Mouse (Mus musculus) 416B (cell line): ENCODE data around the gene Inpp5a.
A peak's percentile ranks its signal among the peaks of the same experiment; 100 is the strongest.

Source experiments
- DNase-seq: peaks from one replicate; pipeline ENCODE4 v3.0.0; 2011; ENCODE audit warnings: low read depth

The Inpp5a gene

DNA sequence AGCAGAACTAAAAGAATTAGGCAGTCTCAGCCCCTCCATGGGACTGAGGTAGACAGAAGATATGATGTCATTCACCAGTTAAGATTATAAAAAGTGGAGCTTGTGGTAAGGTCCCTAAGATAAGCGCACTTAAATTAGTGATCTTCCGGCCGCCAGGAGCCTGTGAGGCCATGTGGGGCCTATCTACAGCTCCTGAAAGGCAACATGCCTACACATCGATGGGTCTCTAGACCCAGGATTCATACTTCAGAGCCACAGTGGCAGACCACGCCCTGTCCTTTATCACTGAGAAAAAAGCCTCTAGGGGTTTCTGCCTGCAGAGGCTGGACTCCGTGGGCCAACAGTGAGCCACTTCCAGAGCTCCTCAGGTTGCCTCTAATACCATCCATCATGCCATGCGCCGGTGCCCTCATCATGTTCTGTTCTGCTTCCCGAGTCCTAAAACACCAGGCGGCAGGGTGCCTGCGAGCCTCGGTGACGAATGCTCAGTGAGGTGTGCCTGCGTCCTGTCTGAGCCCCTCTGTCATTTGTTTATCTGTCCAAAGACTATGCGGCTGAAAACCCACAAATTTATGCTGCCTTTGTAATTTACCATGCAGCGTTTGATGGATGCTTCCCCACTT, 187.3 kb downstream of the Inpp5a start:
- DNase-seq, result no peak

DNA sequence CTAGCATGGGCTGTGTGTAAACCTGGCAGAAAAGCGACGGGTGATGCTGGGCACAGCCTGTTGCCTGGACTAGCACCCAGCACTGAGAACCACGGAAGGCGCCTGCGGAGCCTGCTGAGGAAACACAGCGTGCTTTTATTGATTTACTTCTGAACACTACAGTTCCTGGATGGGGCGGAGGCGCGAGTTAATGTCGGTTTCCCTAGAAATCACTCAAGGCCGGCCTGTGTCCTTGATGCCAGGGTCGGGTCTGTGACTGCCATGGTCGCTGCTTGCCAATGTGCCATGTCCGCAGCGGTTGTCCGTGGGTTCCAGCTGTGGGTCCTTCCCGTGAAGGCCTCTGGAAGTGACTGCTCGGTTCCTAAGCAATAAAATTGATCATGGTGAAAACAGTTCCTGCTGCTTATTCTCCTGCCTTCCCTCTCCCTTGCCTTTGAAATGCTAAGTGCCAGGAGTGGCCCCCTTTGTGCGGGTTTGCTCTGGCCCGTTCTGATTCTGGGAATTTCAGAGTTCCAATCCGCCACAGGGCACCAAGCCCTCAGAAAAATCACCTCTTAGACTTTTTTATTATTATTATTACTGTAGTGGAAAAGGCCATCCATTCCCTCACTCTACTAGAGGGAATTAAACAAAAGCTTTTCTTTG, 190.5 kb downstream of the Inpp5a start:
- no peak for DNase-seq

DNA sequence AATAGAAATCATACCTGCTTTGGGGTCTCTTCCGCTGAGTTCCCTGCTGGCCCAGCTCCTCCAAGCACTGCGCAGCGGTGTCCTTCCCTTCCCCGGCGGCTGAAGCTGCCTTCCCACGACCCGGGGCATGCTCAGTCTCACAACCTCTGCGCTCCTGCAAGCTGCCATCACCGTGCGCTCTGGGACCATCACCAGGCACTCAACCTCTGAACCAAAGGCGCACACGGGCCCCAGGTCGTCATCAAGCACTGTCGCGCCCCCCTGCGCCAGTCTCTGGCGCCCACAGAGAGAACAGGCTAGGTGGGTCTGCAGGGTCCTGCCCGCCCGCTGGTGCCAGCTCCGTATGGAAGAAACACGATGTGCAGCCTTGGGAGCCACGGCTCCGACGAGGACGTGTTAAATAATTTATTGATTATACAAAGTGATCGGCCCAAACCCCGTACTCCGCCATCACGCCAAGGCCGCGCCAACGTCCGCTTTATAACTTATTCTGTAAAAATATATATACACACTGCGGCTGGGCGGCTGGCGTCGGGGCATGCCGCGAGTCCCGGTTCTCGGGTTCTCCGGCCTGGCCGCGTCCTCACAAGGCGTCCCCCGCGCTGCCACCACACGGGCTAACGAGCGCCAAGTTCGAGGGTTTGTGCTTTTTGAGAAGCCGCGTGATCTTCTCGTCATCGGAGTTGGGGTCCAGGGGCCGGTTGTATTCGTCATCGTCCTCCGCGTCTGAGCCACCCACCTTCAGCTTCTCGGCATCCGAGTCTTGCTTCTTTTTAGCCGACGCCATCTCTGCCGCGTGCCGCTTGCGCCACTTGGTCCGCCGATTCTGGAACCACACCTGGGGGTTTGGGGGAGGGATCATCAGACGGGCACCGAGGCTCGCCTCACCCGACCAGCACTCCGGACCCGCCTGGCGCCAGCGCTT, 192.2 kb downstream of the Inpp5a start:
- DNase-seq, result no peak

DNA sequence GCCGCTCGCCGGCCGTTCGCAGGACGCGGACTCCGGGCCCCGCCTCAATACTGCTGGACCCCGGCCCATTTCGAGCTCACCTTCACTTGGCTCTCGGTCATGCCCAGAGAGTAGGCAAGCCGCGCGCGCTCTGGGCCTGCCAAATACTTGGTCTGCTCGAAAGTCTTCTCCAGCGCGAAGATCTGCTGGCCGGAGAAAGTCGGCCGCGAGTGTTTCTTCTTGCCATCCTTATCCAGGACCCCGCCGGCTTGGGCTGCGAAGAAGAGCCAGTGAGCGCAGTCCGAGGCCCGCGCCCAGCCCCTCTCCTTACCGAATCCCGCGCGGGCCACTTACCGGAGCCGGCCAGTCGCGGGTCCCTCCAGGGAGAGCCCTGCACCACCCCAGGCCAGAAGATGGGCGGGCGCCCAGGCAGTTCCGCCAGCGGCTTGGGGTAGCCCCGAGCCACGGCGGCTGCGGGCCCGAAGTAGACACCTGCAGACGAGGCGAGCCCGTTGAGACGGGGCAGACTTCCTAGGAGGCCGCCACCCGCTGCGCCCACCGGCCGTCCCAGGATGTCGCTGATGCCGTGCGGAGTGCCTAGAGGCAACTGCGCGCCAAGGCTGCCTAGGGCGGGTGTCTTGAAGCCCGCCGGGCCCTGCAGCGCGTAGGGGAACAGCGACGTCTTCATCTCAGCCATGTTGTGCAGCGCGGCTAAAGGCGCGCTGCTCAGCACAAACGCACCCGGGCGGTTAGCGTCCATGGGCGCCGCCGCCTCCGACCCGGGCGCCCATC, 193.1 kb downstream of the Inpp5a start:
- no peak for DNase-seq

DNA sequence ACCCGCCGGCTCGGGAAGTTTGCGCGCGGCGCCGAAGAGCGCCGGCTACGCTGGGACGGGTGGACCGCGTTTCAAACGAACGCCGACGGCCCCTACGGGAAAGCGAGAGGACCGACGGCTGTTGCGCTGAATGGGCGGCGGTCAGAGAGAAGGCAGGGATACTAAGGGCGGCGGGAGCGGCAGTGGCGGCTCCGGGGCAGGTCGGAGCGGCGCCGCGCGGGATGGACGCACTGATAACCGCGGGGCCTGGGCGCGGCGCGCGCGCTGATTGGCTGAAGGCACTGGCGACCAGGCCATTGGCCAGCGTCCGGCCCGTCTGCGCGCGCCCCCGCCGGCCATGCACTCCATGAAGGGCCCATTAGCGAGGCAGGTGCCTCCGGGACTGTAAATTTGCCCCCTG, 193.7 kb downstream of the Inpp5a start, which contains the start of gene Nkx6-2:
Nkx6-2 (minus strand) TSS at position 203 of the 400 bp plus-strand sequence.
- no peak for DNase-seq

DNA sequence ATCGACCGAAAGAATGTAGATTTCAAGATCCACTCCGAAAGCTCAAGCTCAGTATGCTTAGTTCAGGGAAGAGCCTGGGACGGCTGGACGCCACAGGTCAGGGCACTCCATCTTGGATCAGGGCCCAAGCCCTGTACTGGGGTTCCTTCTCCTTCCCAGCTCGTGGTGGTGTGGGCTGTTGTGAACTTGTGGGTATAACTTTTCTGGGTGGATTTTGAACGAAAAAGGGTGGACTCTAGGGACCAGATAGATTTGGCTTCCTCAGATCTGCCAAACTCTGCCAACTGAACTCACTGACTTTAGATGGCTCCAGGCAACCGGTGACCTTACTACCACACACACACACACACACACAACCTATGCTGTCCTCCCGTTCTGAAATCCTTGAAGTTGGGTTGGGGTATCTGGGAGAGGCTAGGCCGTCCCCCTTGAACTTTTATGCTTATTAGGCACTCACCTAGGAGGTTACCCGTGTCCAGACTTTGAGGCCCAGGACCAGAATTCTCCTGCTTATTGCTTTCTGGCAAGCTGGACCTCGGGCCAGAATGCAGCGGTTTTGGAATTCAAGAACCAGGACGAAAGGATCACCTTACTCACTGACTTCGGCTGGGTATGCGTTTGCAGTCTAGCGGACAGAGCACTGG, 194.3 kb downstream of the Inpp5a start:
- DNase-seq, result no peak

DNA sequence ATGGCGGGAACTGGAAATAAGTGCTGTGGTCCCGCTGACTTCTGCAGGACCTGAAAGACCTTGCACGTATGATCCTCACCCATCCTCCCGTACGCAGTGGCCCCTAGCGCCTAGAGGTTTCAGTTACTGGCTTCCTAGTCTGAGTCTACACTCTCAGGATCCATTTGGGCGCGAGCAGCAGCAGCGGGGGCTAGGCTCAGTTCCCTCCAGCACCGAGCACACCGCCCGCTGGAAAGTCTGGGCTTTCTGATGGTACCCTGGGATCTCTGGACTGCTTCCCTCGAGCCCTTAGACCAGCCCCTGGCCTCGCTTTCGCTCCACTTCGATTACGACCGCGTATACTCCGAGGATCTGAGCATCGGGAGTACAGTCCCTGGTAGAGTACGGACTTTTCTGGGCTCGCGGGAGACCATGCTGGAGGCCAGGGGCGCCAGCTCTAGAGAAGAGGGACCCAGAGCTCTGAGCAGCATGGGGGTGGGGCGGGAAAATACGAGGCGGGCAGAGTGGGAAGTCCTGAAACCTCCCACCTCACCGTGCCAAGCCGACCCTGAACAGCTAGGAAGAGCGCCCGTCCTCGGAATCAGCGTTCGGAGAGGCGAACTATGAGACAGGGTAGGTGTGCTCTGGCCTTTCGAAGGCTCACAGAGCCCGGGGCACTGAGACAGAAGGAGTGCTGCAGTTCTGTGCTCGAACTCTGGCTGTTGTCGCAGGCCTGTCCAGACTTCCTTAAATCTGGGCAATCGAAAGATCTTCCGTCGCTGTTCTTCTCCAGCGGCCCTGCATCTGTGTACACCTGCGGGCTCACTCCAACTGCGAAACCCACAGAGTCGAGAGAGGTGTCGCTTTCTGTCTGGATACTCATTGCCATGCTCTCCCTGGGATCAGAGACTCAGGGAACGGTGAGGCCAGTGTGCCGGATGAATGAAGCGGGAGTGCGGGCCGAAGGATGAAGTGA, 195.6 kb downstream of the Inpp5a start:
- no peak for DNase-seq

DNA sequence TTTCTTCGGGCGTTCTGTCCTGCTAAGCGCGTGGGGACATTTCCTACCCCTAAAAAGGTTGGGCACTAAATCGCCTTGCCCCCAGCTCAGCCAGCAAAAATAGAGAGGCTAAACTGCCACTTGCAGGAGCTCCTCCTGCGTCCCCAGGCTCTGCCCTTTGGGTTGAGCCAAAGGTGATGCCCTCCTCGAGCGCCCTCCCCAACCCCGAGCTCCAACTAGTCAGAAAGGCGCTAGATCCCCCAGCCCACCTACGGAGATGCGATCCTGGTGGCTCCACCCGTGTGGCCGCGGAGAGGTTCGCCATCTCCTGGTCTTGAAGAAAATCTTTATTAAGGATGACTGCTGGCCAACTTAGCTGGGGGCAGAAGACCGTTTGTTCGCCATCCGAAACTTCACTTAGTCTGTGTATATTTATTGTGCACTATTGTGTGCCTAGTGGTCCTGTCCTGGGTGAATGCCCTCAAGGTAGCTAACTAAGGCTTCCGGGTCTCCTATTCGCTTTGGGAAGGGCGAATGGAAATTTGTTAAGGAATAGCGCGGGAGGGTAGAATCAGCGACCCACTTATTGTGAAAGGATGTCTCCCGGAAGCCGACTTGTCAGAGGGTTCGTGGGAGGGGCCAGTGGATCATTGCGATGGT, 196.4 kb downstream of the Inpp5a start:
- no peak for DNase-seq

DNA sequence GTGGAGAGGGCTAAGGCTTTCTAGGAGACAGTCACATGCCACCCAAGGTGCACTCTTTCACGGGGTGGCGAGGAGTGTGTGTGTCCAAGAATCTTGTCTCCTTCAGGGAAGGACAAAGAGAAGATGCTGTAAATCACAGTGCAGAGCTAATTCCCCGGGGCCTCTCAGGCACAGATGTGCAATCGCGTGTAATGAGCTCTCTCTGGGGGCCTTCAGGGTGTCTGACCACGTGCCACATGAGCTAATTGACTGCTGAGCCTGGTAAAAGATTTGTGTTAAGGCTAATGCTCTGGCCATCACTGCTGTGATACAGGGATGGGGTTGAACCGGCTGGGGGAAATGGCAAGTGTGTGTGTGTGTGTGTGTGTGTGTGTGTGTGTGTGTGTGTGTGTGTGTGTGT, 199.0 kb downstream of the Inpp5a start:
- DNase-seq, result no peak

DNA sequence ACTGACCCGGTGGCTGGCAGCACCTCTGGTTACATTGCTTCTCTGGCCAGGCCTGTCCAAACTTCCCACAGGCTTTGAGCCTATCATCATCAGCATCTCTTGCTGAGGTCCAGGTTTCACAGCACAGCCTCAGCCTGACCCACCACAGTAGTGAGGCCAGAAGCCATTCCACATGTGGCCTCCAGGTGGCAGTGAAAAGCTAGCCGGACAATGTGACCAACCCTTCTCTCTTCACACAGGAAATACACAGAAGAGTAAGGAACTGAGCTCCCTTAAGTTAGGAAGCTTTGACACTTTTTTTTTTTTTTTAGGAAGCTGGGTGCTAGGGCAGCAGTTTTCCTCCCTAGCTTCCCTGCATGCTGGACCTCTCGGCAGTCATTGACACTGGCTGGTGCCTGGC, 201.4 kb downstream of the Inpp5a start:
- DNase-seq, result peak; percentile 54

DNA sequence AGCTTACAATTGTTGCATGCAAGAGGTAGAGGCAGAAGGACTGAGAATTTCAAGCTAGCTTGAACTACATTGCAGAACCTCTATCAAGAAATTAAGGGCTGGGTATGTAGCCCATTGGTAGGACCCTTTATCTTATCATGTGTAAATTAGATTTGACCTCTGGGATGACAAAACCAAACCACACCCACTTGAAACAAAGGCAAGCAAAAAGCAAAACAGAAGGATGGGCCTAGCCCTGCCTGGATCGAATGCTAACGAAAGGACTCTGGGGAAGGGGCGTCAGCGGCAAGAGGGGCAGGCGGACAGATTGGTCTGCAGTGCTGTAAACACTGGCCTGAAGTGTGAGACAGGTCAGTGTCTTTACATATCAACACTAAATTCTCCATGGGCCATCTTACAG, 202.4 kb downstream of the Inpp5a start:
- no peak for DNase-seq

DNA sequence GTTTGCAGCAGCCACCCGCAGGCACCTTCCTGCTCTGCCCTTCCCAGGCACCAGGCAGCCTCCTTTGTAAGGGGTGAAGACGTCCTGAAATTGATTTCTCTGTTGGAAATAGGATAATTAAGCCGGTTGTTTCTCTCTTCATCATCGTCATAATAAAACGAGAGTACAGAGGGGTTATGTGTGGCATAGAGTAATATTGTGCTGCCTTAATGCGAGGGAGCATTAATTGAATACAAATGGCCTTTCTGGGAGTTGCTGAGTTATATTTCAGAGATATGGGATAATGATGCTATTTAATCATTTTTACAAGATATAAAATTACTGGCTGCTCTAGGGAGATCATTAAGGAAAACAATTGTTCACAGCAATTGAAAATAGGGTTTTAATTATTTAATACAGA, 206.4 kb downstream of the Inpp5a start:
- DNase-seq, result no peak

DNA sequence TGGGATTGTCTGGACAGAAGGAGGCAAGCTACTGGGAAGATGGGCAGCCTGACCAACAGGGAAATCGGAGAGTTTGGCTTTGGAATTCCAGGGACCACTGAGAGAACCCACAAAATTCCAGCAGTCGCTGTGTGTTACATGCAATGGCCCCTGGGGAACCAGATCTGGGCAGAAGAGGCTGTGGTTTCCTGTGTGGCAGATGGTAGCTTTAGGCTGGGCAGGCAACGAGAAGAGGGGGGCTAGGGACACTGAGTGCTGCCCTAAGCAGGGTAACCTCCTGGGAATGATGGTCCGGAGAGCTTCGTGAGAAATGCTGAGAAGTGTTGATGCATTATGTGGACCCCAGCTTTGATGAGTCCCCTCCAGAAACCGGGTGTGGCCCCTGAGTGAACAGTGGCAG, 207.0 kb downstream of the Inpp5a start:
- peak; percentile 22 for DNase-seq

DNA sequence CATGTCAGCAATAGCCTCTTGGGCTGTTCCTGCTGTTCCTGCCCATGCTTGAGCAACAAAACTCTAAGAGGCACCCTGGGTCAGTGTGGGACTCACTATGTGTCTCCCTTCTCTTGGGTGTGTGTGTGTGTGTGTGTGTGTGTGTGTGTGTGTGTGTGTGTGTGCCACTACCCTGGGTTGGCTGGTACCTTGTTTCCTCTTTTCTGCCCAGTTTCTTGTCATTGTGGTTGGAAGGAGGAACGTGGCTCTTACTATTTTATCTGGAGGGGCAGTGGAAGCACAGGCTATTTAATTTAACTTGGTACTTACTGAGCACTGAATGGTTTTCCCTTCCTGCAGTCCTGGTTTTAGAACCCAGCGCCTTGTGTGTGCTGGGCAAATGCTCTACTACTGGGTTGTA, 221.4 kb downstream of the Inpp5a start:
- DNase-seq, result peak; percentile 40

DNA sequence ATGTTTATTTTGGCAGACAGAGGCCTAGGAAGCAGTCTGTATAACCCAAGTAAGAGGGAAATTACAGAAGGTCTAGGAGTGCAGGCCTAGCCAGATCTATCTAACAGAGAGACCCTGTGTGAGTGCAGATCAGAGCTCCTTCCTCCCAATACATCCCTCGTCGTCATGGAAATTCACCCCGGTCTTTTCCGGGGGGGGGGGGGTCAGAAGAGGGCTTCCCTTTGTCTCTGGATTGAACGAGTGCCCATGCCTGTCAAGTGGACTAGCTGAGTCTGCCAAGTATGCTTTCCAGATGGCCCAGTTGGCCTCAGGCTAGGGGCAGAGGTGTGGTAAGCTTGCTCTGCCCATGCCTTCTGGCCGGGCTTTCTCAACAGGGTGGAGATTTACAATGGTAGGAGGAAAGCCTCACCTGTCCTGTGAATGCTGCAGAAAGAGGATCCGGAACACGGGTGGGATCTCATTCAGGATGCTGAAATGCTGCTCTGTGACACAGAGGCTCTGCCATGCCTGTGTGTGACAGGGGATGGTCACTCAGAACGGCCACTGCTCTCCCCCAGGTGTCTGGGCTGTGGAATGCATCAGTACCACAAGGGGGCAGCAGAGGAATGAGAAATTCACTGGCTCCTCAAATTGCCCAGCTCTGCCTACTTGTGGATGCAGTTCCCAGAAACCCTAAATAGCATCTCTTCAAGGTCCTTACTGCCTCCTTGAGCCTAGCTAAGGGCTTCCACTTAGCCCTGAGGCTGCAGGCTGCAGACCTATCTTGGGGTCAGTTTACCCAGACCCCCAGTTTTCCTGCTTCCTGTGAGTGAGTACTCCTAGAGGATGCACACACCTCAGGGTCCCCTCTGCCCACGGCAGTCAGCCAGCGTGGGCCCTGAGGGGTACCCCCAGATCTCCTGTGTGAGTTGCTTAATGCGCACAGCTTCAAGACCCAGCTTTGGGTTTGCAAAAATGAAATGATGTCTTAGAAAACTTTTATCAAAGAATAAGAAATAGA, 227.2 kb downstream of the Inpp5a start:
- DNase-seq, result peak; percentile 61

DNA sequence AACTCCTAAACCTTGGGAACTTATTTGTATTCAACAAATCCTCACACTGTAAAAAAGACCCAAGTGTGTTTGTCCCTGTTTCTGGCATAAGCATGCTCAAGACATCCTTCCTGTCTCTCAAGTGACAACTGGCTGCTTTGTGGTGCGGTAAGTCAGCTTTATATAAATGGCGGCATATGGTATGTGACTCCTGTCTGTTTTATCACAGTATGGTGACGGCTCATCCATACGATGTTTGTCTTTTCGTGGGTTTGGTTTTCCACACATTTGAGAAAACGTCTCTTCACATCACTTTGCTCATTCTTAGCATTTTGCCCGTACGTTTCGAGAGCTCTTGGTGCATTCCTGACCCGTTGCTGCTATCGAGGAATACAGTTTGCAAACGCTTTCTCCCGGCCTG, 233.7 kb downstream of the Inpp5a start:
- DNase-seq, result no peak

DNA sequence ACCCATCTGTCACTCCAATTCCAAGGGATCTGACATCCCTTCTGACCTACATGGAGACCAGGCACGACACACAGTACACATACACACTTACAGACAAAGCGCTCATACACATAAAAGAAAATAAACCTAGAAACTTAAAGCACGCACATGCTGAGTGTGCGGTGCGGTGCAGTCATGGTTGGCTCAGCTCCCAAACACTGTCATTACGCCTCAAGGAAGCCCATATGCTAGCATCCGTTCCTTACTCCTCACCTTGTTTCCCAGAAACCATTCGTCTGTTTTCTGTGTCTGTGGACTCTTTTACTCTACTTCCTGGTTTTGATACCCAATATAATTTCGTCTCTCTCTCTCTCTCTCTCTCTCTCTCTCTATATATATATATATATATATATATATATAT, 236.2 kb downstream of the Inpp5a start:
- no peak for DNase-seq
